Mouse (Mus musculus): ENCODE measurements around the gene Gm21764. TPM values are rescaled to one million over a fixed set of nuclear protein-coding genes. Genes with fewer than 3 reads are reported as not detected.

The Gm21764 gene
- polyA plus RNA-seq (2012; rRNA removed), result not detected in 2 replicates

GRCm38 (mm10) chrY:18061712-18062111 lies at the start of gene Gm21764:
Gm21764 (minus strand) TSS chrY:18061812.

GRCm38 (mm10) chrY:18088816-18089215 lies 27.2 kb upstream of the Gm21764 start, which contains the start of gene Ssty1:
Ssty1 (plus strand) TSS chrY:18089116.

Other genes with a start within 250 kb of the Gm21764 start
- gene Gm21904, start 215.5 kb downstream of the Gm21764 start, polyA plus RNA-seq (2012; rRNA removed), result not detected in 2 replicates
- gene Gm20772, start 187.1 kb downstream of the Gm21764 start, polyA plus RNA-seq (2012; rRNA removed), result not detected in 2 replicates
- not detected in 2 replicates for gene Gm20831, start 187.1 kb downstream of the Gm21764 start, polyA plus RNA-seq (2012; rRNA removed)
- gene Srsy, start 124.5 kb downstream of the Gm21764 start, polyA plus RNA-seq (2012; rRNA removed), result not detected in 2 replicates
- not detected in 2 replicates for gene Ssty1, start 27.3 kb upstream of the Gm21764 start, polyA plus RNA-seq (2012; rRNA removed)

Data from liver, embryonic 18 days (tissue).